ENCODE assay signal across 13 mouse cellular contexts in the genomic region with DNA sequence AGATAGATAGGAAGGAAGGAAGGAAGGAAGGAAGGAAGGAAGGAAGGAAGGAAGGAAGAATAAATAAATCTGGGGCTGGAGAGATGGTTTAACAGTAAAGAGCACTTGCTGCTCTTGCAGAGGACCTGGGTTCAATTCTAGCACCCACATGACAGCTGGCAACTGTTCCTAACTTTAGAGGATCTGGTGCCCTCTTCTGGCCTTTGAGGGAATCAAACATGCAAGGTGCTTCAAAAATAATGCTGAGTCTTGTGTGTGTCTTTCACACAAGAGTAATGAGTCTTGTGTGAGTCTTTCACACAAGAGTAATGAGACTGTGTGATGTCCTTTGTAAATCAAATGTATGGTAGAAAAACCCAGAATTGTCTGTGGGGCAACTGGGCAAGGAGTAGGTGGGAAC.
A peak's percentile ranks its signal among the peaks of the same experiment; 100 is the strongest.
DNase-seq lines count a peak whose midpoint lies in the region; ATAC-seq and TF ChIP-seq lines count a peak whose summit lies in the region.
"Had no signal": no experiment of that assay in that cellular context is flagged by ENCODE, and none has a peak within 500 bp of the region (broad histone marks: within the 10 kb centered on the region; RNA-seq: fewer than 3 reads in every experiment).

No protein-coding gene starts in this region.

- H3K36me3 ChIP-seq in heart, adult 2 months (ENCODE audit: control insufficient read depth, insufficient read depth, low read length) = no peaks in the 10 kb centered on the region
- no peaks in the 10 kb centered on the region for H3K36me3 ChIP-seq in E14TG2a.4 (ENCODE audit: insufficient read depth, low read length)
- H3K36me3 ChIP-seq: embryonic facial prominence, embryonic 12.5 days; heart, embryonic 12.5 days; stomach, embryonic 15.5 days had no signal

- ATAC-seq in megakaryocyte, adult 5-6 weeks (ENCODE audit: poor library complexity, severe bottlenecking) = no peak

- H3K4me1 ChIP-seq in heart, adult 2 months (ENCODE audit: control insufficient read depth, insufficient read depth, low read length) = no peaks in the 10 kb centered on the region
- H3K4me1 ChIP-seq in lung, adult 2 months (ENCODE audit: control insufficient read depth, insufficient read depth, low read length) = no peaks in the 10 kb centered on the region
- H3K4me1 ChIP-seq in E14TG2a.4 (replicated peaks; ENCODE audit: low read depth, low read length) = peaks cover 29% of the 10 kb centered on the region
- H3K4me1 ChIP-seq: embryonic facial prominence, embryonic 12.5 days; stomach, embryonic 15.5 days had no signal

- TF ChIP-seq CTCF in heart, adult 2 months (IDR thresholded peaks at IDR 0.05) = peak; percentile 68
- 0 out of 2 replicates have a peak, but pooled peaks have one; percentile 19 for TF ChIP-seq CTCF in lung, adult 2 months (IDR thresholded peaks at IDR 0.05; ENCODE audit: insufficient read depth, low read length)
- peak; percentile 60 for TF ChIP-seq CTCF in E14TG2a.4 (conservative IDR thresholded peaks at IDR 0.05; ENCODE audit: low read length)
- peak; percentile 33; the same call in 1 of the 2 replicates for TF ChIP-seq CTCF in brain, embryonic 14.5 days (IDR thresholded peaks at IDR 0.05; ENCODE audit: borderline replicate concordance, extremely low read depth, insufficient read depth, insufficient read length)

- H3K9me3 ChIP-seq in E14TG2a.4 (ENCODE audit: low read length) = no peaks in the 10 kb centered on the region
- H3K9me3 ChIP-seq: embryonic facial prominence, embryonic 12.5 days; stomach, embryonic 15.5 days had no signal

- no peak overlapping the region for H3K9ac ChIP-seq in heart, adult 2 months (ENCODE audit: low read depth, low read length)
- H3K9ac ChIP-seq: embryonic facial prominence, embryonic 12.5 days; heart, embryonic 12.5 days; stomach, embryonic 15.5 days had no signal

- no peaks in the 10 kb centered on the region for H3K79me2 ChIP-seq in heart, adult 2 months (replicated peaks; ENCODE audit: control insufficient read depth, insufficient read depth, low read length)

- no peak overlapping the region for H3K27ac ChIP-seq in heart, adult 2 months
- H3K27ac ChIP-seq: embryonic facial prominence, embryonic 12.5 days; macrophage; stomach, embryonic 15.5 days had no signal

- H3K4me3 ChIP-seq in heart, adult 2 months = no peak overlapping the region
- no peak overlapping the region for H3K4me3 ChIP-seq in lung, adult 2 months (replicated peaks; ENCODE audit: extremely low read depth, low read depth, low read length)
- no peak overlapping the region for H3K4me3 ChIP-seq in E14TG2a.4 (replicated peaks; ENCODE audit: low read length)
- H3K4me3 ChIP-seq: embryonic facial prominence, embryonic 12.5 days; heart, embryonic 12.5 days; stomach, embryonic 15.5 days had no signal

- DNase-seq in heart, adult 2 months = no peak
- DNase-seq in heart, postnatal 36 days = no peak
- DNase-seq in lung, adult 2 months = no peak
- DNase-seq in lung, postnatal 10 days = no peak
- DNase-seq in brain, embryonic 14.5 days (ENCODE audit: low read depth) = no peak
- DNase-seq in urinary bladder, postnatal 4 days (ENCODE audit: low spot score in 2 of 2) = no peak
- DNase-seq: right cerebral cortex, postnatal 14 days had no signal

- intact Hi-C loops in heart, adult 2 months (cut with DNase I) = no loop called here
- intact Hi-C loops in heart, postnatal 36 days (cut with DNase I) = no loop called here

- TF ChIP-seq POLR2A in heart, adult 2 months (IDR thresholded peaks at IDR 0.05; ENCODE audit: insufficient read depth, low read depth, low read length) = no peak
- TF ChIP-seq POLR2A in lung, adult 2 months (IDR thresholded peaks at IDR 0.05; ENCODE audit: borderline replicate concordance, extremely low read depth, low read depth, low read length) = no peak
- TF ChIP-seq POLR2A in brain, embryonic 14.5 days (IDR thresholded peaks at IDR 0.05; ENCODE audit: borderline replicate concordance, extremely low read depth, insufficient read depth, insufficient read length, poor library complexity, severe bottlenecking) = no peak

- TF ChIP-seq EP300 in heart, adult 2 months (IDR thresholded peaks at IDR 0.05; ENCODE audit: insufficient read depth, low read depth, low read length) = no peak

- H3K27me3 ChIP-seq in heart, adult 2 months (ENCODE audit: control insufficient read depth, insufficient read depth, low read length) = no peaks in the 10 kb centered on the region
- H3K27me3 ChIP-seq in E14TG2a.4 (ENCODE audit: insufficient read depth, low read length) = no peaks in the 10 kb centered on the region
- H3K27me3 ChIP-seq: embryonic facial prominence, embryonic 12.5 days; heart, embryonic 12.5 days; stomach, embryonic 15.5 days had no signal
